Mouse (Mus musculus) forebrain, embryonic 12.5 days (tissue): ENCODE measurements around the gene Lipt2. TPM values are rescaled to one million over a fixed set of nuclear protein-coding genes. Genes with fewer than 3 reads are reported as not detected.

Experiments used
- ATAC-seq: fragments of 200-750 bp; cut with Nextera tagmentation; 2 replicates; pipeline ENCODE4 v1.8.0; 2017; ENCODE audit warnings: moderate TSS enrichment; ENCODE audit not compliant: low FRiP score
- H3K27ac ChIP-seq: fragments of 300-500 bp; sonication (generic); 2 replicates; pipeline ENCODE4 v1.5.1; 2016; ENCODE audit warnings: mild to moderate bottlenecking
- H3K27me3 ChIP-seq: fragments of 300-500 bp; sonication (generic); 2 replicates; pipeline ENCODE4 v1.6.1; 2016; ENCODE audit warnings: mild to moderate bottlenecking
- H3K36me3 ChIP-seq: fragments of 300-500 bp; sonication (generic); replicated peaks from 2 replicates; pipeline ENCODE4 v1.6.1; 2016; ENCODE audit warnings: mild to moderate bottlenecking
- H3K4me1 ChIP-seq: fragments of 300-500 bp; sonication (generic); 2 replicates; pipeline ENCODE4 v1.6.1; 2016
- H3K4me2 ChIP-seq: fragments of 300-500 bp; sonication (generic); 2 replicates; pipeline ENCODE4 v1.6.1; 2016; ENCODE audit warnings: mild to moderate bottlenecking, moderate library complexity
- H3K4me3 ChIP-seq: fragments of 300-500 bp; sonication (generic); replicated peaks from 2 replicates; pipeline ENCODE4 v1.5.1; 2016; ENCODE audit warnings: mild to moderate bottlenecking
- H3K9ac ChIP-seq: fragments of 300-500 bp; sonication (generic); 2 replicates; pipeline ENCODE4 v1.6.1; 2016; ENCODE audit warnings: mild to moderate bottlenecking
- H3K9me3 ChIP-seq: fragments of 300-500 bp; sonication (generic); 2 replicates; pipeline ENCODE4 v1.6.1; 2016
- WGBS: fragments of 180-500 bp; shearing (Covaris S2); methylation state at CpG from one replicate; pipeline ENCODE4 v1.1.7; 2016; 5-methylcytosine and 5-hydroxymethylcytosine counted together
- polyA plus RNA-seq: library from polyadenylated mRNA; unstranded; fragments of >200 nt; fragmentation: Nextera tagmentation; extraction: Ambion mirVana; gene quantifications from 2 replicates; pipeline ENCODE4 v1.2.1, GENCODE M21; 2016

The Lipt2 gene
- 14.4 and 14.9 TPM in 2 replicates for polyA plus RNA-seq

GRCm38 (mm10) chr7:100159105-100159841, at the start of gene Lipt2:
Gene Lipt2 (plus strand): TSS chr7:100159277.
- H3K9ac ChIP-seq, result peak within 1 kb of the TSS; percentile 87
- H3K36me3 ChIP-seq, result no peaks in the 10 kb centered on the region
- peaks cover 5% of the 10 kb centered on the region for H3K4me1 ChIP-seq
- H3K4me2 ChIP-seq, result peak within 1 kb of the TSS; percentile 88
- peak within 1 kb of the TSS; percentile 78 for H3K4me3 ChIP-seq
- ATAC-seq, result peak; percentile 95
- H3K9me3 ChIP-seq, result no peaks in the 10 kb centered on the region
- H3K27me3 ChIP-seq, result peaks cover 8% of the 10 kb centered on the region; the same call in 1 of the 2 replicates
- under 1% methylated on average over 78 of the region's 78 CpGs for whole genome bisulfite sequencing
- H3K27ac ChIP-seq, result peak within 1 kb of the TSS; percentile 92

- H3K4me2 ChIP-seq, result no peak overlapping the region
- peaks cover 50% of the 10 kb centered on the region for H3K36me3 ChIP-seq
- H3K4me3 ChIP-seq, result no peak overlapping the region
- no peaks in the 10 kb centered on the region for H3K27me3 ChIP-seq
- 0 out of 2 replicates have a peak overlapping the region, but pooled peaks have one; percentile 31 for H3K27ac ChIP-seq
- no peak for ATAC-seq
- no peaks in the 10 kb centered on the region for H3K4me1 ChIP-seq
- no peaks in the 10 kb centered on the region for H3K9me3 ChIP-seq
- H3K9ac ChIP-seq, result no peak overlapping the region
- 69% methylated on average over 10 of the region's 10 CpGs for WGBS
Observed at GRCm38 (mm10) chr7:100111506-100111905, 47.6 kb upstream of the Lipt2 start.

DNA sequence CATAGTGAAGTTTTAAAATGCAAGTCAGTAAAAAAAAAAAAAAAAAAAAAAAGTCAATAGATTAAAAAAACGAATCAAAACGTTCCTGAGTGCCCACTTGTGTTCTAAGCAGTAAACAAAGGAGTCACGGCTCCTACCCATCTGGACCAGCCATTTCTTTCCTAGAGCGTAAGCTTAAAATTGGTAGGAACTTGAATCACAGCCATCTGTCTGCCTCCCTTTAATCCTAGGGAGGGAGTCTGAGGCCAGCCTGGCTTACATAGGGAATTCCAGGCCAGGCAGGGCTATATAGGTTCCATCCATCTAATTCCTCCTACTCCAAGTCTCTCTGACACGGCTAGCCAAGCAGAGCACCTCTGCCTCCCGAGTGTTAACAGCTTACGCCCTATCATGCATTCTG, 45.3 kb upstream of the Lipt2 start:
- no peak overlapping the region for H3K27ac ChIP-seq
- no peak for ATAC-seq
- no peaks in the 10 kb centered on the region for H3K27me3 ChIP-seq
- H3K4me2 ChIP-seq, result no peak overlapping the region
- H3K9ac ChIP-seq, result no peak overlapping the region
- H3K9me3 ChIP-seq, result no peaks in the 10 kb centered on the region
- no peak overlapping the region for H3K4me3 ChIP-seq
- H3K4me1 ChIP-seq, result peaks cover 4% of the 10 kb centered on the region; the same call in 1 of the 2 replicates
- WGBS, result 86% methylated on average over 7 of the region's 7 CpGs
- H3K36me3 ChIP-seq, result peaks cover 60% of the 10 kb centered on the region

DNA sequence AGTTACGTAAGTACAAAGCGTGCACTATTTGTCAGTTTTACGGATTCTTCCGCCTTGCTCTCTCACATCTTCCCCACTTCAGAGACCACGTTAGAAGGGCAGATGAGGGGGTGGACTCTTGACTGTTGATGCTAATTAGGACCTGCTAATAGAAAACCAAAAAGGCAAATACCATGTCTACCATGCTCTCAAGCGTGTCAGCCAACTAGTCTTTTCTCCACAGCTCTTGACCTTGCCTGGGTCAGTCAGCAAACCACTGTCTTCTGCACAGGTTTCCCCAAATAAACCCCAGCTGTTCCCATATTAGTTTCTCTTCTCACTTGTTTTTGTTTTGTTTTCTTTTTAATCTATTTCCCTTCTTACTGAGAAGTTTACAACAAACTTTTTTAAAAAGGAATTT, 44.8 kb upstream of the Lipt2 start:
- H3K4me1 ChIP-seq, result peaks cover 8% of the 10 kb centered on the region; the same call in 1 of the 2 replicates
- no peaks in the 10 kb centered on the region for H3K9me3 ChIP-seq
- no peak for ATAC-seq
- H3K36me3 ChIP-seq, result peaks cover 62% of the 10 kb centered on the region
- H3K27ac ChIP-seq, result no peak overlapping the region
- H3K4me3 ChIP-seq, result no peak overlapping the region
- H3K27me3 ChIP-seq, result no peaks in the 10 kb centered on the region
- no peak overlapping the region for H3K4me2 ChIP-seq
- H3K9ac ChIP-seq, result no peak overlapping the region
- 92% methylated on average over 6 of the region's 6 CpGs for WGBS

- Histone ChIP-seq H3K4me1 (peaks cover 25% of the 10 kb centered on the region), H3K9ac (peak overlapping the region; percentile 87), H3K4me2 (peak overlapping the region; percentile 80), H3K27me3 (no peaks in the 10 kb centered on the region), H3K27ac (peak overlapping the region; percentile 88), H3K36me3 (peaks cover 31% of the 10 kb centered on the region), H3K9me3 (no peaks in the 10 kb centered on the region), H3K4me3 (peak overlapping the region; percentile 94)
- ATAC-seq, result peak; percentile 64
- under 1% methylated on average over 24 of the region's 25 CpGs for WGBS
Observed at GRCm38 (mm10) chr7:100120791-100121261, 38.3 kb upstream of the Lipt2 start.

DNA sequence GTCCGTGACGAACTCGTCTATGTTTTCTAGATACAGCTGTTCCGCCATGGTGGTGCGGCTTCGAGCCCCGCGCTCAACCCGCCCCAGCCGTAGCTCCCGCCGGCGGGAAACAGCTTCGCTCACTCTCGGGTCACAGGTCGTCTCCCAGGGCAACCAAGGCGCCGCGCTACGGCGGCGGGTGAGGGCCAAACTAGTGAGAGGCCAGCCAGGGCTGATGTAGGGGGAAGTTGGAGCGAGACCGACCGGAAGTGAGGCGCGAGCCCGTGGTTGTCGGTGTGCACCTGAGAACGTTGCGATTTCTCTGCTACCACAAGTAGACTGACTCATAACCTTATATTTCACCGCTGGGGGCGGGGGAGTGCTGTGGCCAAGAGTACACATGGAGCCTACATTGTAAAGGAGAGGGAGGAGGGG, 37.7 kb upstream of the Lipt2 start, which contains the start of gene Pold3:
Gene Pold3 (minus strand): TSS at position 190 of the 414 bp plus-strand sequence.
- under 1% methylated on average over 33 of the region's 33 CpGs for WGBS

DNA sequence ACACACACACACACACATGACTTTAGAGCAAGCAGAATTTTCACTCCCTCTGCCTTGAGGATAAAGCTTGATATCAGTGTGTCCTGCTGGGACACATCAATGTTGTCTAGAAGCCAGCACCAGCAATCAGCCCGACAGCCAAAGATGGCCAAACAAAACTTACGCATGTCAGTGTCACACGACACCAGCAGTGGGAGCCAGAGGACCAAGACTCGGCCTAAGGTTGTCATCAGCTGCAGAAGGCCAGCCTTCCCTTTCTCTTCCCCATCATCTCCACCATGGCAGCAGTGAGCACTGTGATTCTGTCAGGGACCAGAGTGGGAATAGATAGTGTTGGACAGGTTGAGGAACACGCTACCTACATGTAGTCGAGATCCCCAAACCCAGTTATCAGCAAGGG, 35.6 kb upstream of the Lipt2 start:
- Histone ChIP-seq H3K9ac (no peak overlapping the region), H3K27ac (no peak overlapping the region), H3K4me3 (no peak overlapping the region), H3K27me3 (no peaks in the 10 kb centered on the region), H3K4me2 (no peak overlapping the region), H3K4me1 (peaks cover 24% of the 10 kb centered on the region), H3K9me3 (no peaks in the 10 kb centered on the region), H3K36me3 (peaks cover 9% of the 10 kb centered on the region)
- WGBS, result 65% methylated on average over 6 of the region's 6 CpGs
- ATAC-seq, result no peak

More for the DNA sequence above, 37.7 kb upstream of the Lipt2 start, which contains the start of gene Pold3:
- H3K4me1 ChIP-seq, result peaks cover 25% of the 10 kb centered on the region
- peak within 1 kb of the TSS; percentile 80 for H3K4me2 ChIP-seq
- peak; percentile 95 for ATAC-seq
- H3K9me3 ChIP-seq, result no peaks in the 10 kb centered on the region
- peaks cover 27% of the 10 kb centered on the region for H3K36me3 ChIP-seq
- H3K27ac ChIP-seq, result peak within 1 kb of the TSS; percentile 88
- H3K27me3 ChIP-seq, result no peaks in the 10 kb centered on the region
- H3K9ac ChIP-seq, result peak within 1 kb of the TSS; percentile 87
- peak within 1 kb of the TSS; percentile 94 for H3K4me3 ChIP-seq

DNA sequence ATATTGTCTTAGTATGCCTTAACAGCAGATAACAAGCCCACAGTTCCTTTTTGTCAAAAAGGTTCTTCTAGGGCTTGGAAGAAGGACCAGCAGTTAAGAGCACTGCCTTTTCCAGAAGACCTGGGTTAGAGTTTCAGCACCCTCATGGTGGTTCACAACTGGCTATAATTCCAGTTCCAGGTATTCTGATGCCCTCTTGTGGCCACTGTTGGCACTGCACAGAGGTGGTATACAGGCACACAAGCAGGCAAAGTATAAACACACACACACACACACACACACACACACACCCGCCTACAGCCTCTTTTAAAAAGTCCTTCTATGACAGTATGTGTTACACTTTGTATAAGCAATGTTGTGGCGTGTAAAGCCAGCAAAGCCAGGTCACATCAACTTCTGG, 34.9 kb upstream of the Lipt2 start:
- Histone ChIP-seq H3K27me3 (no peaks in the 10 kb centered on the region), H3K27ac (no peak overlapping the region)

GRCm38 (mm10) chr7:100125166-100125565, 33.9 kb upstream of the Lipt2 start:
- H3K4me2 ChIP-seq, result no peak overlapping the region
- no peak overlapping the region for H3K27ac ChIP-seq
- WGBS, result 63% methylated on average over 4 of the region's 4 CpGs
- no peak overlapping the region for H3K4me3 ChIP-seq
- no peaks in the 10 kb centered on the region for H3K9me3 ChIP-seq
- no peaks in the 10 kb centered on the region for H3K36me3 ChIP-seq
- H3K27me3 ChIP-seq, result no peaks in the 10 kb centered on the region
- H3K9ac ChIP-seq, result no peak overlapping the region
- no peak for ATAC-seq
- H3K4me1 ChIP-seq, result peaks cover 10% of the 10 kb centered on the region

More for the DNA sequence above, 34.9 kb upstream of the Lipt2 start:
- Histone ChIP-seq H3K4me2 (no peak overlapping the region), H3K9me3 (no peaks in the 10 kb centered on the region), H3K4me3 (no peak overlapping the region), H3K4me1 (peaks cover 17% of the 10 kb centered on the region), H3K9ac (no peak overlapping the region), H3K36me3 (peaks cover 2% of the 10 kb centered on the region)
- WGBS, result 71% methylated on average over 2 of the region's 2 CpGs
- ATAC-seq, result no peak

DNA sequence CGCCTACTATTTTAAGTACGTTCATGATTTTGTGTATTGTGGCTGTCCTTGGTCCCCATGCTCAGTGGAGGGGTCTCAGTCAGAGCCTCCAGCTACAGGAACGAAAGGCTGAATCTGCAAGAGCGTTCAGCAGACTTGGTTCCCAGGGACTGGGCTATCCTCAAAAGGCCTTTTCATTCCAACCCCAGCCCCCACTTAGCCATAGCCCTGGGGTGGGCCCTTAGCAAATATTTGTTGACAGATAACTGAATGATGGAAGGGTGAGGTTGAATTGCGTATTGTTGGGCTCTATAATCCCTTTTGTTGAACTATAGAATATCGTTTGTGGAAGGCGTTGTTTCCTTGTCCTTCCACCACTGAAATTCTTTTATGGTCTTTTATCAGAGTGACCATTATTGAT, 32.6 kb upstream of the Lipt2 start:
- no peak for ATAC-seq

GRCm38 (mm10) chr7:100128262-100129041, 30.6 kb upstream of the Lipt2 start:
- Histone ChIP-seq H3K4me3 (no peak overlapping the region), H3K9me3 (no peaks in the 10 kb centered on the region), H3K9ac (no peak overlapping the region), H3K36me3 (no peaks in the 10 kb centered on the region), H3K4me1 (no peaks in the 10 kb centered on the region), H3K4me2 (no peak overlapping the region), H3K27ac (no peak overlapping the region), H3K27me3 (no peaks in the 10 kb centered on the region)
- ATAC-seq, result no peak
- WGBS, result 87% methylated on average over 7 of the region's 7 CpGs

More for the DNA sequence above, 32.6 kb upstream of the Lipt2 start:
- Histone ChIP-seq H3K36me3 (no peaks in the 10 kb centered on the region), H3K9me3 (no peaks in the 10 kb centered on the region), H3K27ac (no peak overlapping the region), H3K27me3 (no peaks in the 10 kb centered on the region), H3K4me2 (no peak overlapping the region), H3K4me3 (no peak overlapping the region), H3K4me1 (peaks cover 5% of the 10 kb centered on the region), H3K9ac (no peak overlapping the region)
- 81% methylated on average over 7 of the region's 7 CpGs for WGBS

DNA sequence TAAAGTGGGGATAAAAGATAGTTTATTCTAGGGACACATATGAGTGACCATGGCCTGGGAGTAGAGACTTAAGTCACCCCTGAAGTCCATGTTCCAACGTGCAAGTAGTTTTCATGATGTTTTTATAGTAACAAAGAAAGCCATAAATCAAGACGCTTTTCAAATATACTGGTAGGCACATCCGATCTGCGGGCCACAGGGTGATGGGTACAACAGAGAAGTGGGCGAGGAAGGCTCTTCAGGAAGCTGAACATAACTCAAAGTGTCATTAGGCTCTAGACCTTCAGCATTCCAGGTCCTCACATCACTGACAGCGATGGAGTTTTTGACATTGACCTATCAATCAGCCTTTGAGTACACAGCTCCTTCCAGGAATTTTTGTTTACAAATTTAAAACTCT, 28.5 kb upstream of the Lipt2 start:
- WGBS, result 86% methylated on average over 6 of the region's 6 CpGs

More for the DNA sequence above, 28.5 kb upstream of the Lipt2 start:
- Histone ChIP-seq H3K4me1 (no peaks in the 10 kb centered on the region), H3K9ac (no peak overlapping the region), H3K27me3 (no peaks in the 10 kb centered on the region), H3K27ac (no peak overlapping the region), H3K4me3 (no peak overlapping the region), H3K4me2 (no peak overlapping the region), H3K9me3 (no peaks in the 10 kb centered on the region), H3K36me3 (no peaks in the 10 kb centered on the region)
- no peak for ATAC-seq
